Mouse (Mus musculus): ENCODE results near the gene 1700015F17Rik.

DNA sequence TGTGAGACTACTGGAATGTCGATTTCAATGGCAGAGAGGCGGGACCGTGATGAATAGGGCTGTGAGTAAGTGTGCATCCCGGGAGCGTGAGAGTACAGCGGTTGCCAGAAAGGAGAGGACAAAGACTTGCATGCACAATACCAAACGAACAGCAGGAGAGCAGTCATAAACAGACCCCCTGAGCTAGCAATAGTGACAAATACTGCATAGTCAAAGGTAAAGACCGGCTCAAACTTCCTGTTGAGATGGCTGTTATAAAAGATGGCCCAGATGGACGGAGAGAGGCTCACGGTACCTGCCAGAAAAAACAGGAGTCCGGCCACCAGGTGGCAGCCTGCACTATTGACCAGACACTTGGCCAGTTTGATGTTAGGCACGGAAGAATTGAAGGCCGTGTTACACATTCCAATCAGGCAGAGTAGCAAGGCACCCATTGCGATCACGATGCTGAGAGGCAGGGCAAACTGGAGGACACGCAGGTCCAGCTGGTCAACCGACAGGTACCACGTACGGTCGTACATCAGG, 28.8 kb upstream of the 1700015F17Rik start:
- TF ChIP-seq CTCF (IDR thresholded peaks at IDR 0.05; ENCODE audit: low read depth, low read length) = peak; percentile 84
- no peak for TF ChIP-seq POLR2A (IDR thresholded peaks at IDR 0.05; ENCODE audit: extremely low read depth, insufficient read depth, low read length)
